Mouse (Mus musculus) ES-Bruce4 (cell line): ENCODE measurements around the gene Gm20489. TPM values are rescaled to one million over a fixed set of nuclear protein-coding genes. Genes with fewer than 3 reads are reported as not detected.

Source experiments
- H3K27ac ChIP-seq: 2 replicates; pipeline ENCODE4 v1.5.1; 2012; ENCODE audit warnings: low read length, inconsistent platforms; ENCODE audit not compliant: insufficient read depth
- H3K27me3 ChIP-seq: 2 replicates; pipeline ENCODE4 v1.6.1; 2012; ENCODE audit warnings: mild to moderate bottlenecking, low read length, inconsistent platforms; ENCODE audit not compliant: control insufficient read depth, poor library complexity, insufficient read depth, severe bottlenecking
- H3K36me3 ChIP-seq: 2 replicates; pipeline ENCODE4 v1.6.1; 2012; ENCODE audit warnings: inconsistent platforms, mild to moderate bottlenecking, low read length, moderate library complexity; ENCODE audit not compliant: control insufficient read depth, poor library complexity, insufficient read depth, severe bottlenecking
- H3K4me1 ChIP-seq: one replicate; pipeline ENCODE4 v1.8.1; 2011; ENCODE audit warnings: low read length; ENCODE audit not compliant: control insufficient read depth, insufficient read depth
- H3K4me3 ChIP-seq: 2 replicates; pipeline ENCODE4 v1.5.1; 2011; ENCODE audit warnings: low read depth, mild to moderate bottlenecking, low read length
- H3K9ac ChIP-seq: 2 replicates; pipeline ENCODE4 v1.6.1; 2012; ENCODE audit warnings: low read depth, mild to moderate bottlenecking, inconsistent platforms; ENCODE audit not compliant: poor library complexity, severe bottlenecking
- H3K9me3 ChIP-seq: replicated peaks from 2 replicates; pipeline ENCODE4 v1.6.1; 2012; ENCODE audit warnings: mild to moderate bottlenecking, low read length, inconsistent platforms; ENCODE audit not compliant: control insufficient read depth, poor library complexity, insufficient read depth, severe bottlenecking
- CTCF ChIP-seq: IDR thresholded peaks from one replicate; pipeline ENCODE4 v1.8.1; 2011; ENCODE audit warnings: low read depth, low read length
- EP300 ChIP-seq: IDR thresholded peaks from 2 replicates; pipeline ENCODE4 v1.6.1; 2011; ENCODE audit warnings: low read depth, low read length; ENCODE audit not compliant: insufficient read depth
- POLR2A ChIP-seq: IDR thresholded peaks from one replicate; pipeline ENCODE4 v1.8.1; 2011; ENCODE audit warnings: low read length; ENCODE audit not compliant: insufficient read depth
- polyA plus RNA-seq: library from polyadenylated mRNA; stranded (reverse); fragments of >200 nt; gene quantifications from 2 replicates; pipeline ENCODE4 v1.2.4, GENCODE M21; 2011; ENCODE audit warnings: low read depth; ENCODE audit not compliant: missing spikeins, insufficient read depth, insufficient read length

The Gm20489 gene
- polyA plus RNA-seq, 1 experiment: not detected

- Histone ChIP-seq H3K27ac (no peak overlapping the region), H3K27me3 (no peaks in the 10 kb centered on the region), H3K4me1 (peaks cover 4% of the 10 kb centered on the region), H3K9ac (no peak overlapping the region), H3K9me3 (no peaks in the 10 kb centered on the region), H3K4me3 (peak overlapping the region; percentile 17; the same call in 1 of the 2 replicates), H3K36me3 (no peaks in the 10 kb centered on the region; the same call in none of the 2 replicates)
- no peak for TF ChIP-seq POLR2A
- no peak for TF ChIP-seq EP300
- no peak for TF ChIP-seq CTCF
Observed at GRCm38 (mm10) chrX:101299473-101300426, 30.9 kb upstream of the Gm20489 start.

GRCm38 (mm10) chrX:101299055-101299454, 30.2 kb upstream of the Gm20489 start, which contains the start of gene Nlgn3:
Nlgn3 (plus strand) TSS chrX:101299168.
- Histone ChIP-seq H3K27me3 (no peaks in the 10 kb centered on the region), H3K4me3 (peak within 1 kb of the TSS; percentile 16; the same call in 1 of the 2 replicates), H3K27ac (no peak within 1 kb of the TSS), H3K9ac (no peak within 1 kb of the TSS; the same call in 1 of the 2 replicates), H3K36me3 (no peaks in the 10 kb centered on the region; the same call in none of the 2 replicates), H3K4me1 (peaks cover 4% of the 10 kb centered on the region), H3K9me3 (no peaks in the 10 kb centered on the region)
- TF ChIP-seq POLR2A: no peak
- TF ChIP-seq CTCF: no peak
- TF ChIP-seq EP300: no peak

GRCm38 (mm10) chrX:101290111-101290510, 21.3 kb upstream of the Gm20489 start:
- no peaks in the 10 kb centered on the region for H3K9me3 ChIP-seq
- H3K4me3 ChIP-seq: no peak overlapping the region
- no peaks in the 10 kb centered on the region for H3K27me3 ChIP-seq
- H3K4me1 ChIP-seq: no peaks in the 10 kb centered on the region
- H3K36me3 ChIP-seq: peaks cover 15% of the 10 kb centered on the region
- TF ChIP-seq POLR2A (no peak), EP300 (no peak), CTCF (no peak)
- H3K9ac ChIP-seq: no peak overlapping the region
- H3K27ac ChIP-seq: no peak overlapping the region

GRCm38 (mm10) chrX:101289037-101289436, 20.2 kb upstream of the Gm20489 start:
- Histone ChIP-seq H3K27ac (no peak overlapping the region), H3K36me3 (peaks cover 18% of the 10 kb centered on the region), H3K4me1 (no peaks in the 10 kb centered on the region), H3K9ac (no peak overlapping the region), H3K9me3 (no peaks in the 10 kb centered on the region), H3K27me3 (no peaks in the 10 kb centered on the region), H3K4me3 (no peak overlapping the region)
- TF ChIP-seq CTCF: no peak
- no peak for TF ChIP-seq EP300
- TF ChIP-seq POLR2A: no peak

GRCm38 (mm10) chrX:101288432-101288831, 19.6 kb upstream of the Gm20489 start:
- no peak overlapping the region for H3K27ac ChIP-seq
- H3K27me3 ChIP-seq: no peaks in the 10 kb centered on the region
- H3K9me3 ChIP-seq: no peaks in the 10 kb centered on the region
- H3K4me1 ChIP-seq: no peaks in the 10 kb centered on the region
- no peak overlapping the region for H3K9ac ChIP-seq
- H3K36me3 ChIP-seq: peaks cover 17% of the 10 kb centered on the region
- TF ChIP-seq CTCF (no peak), POLR2A (no peak), EP300 (no peak)
- no peak overlapping the region for H3K4me3 ChIP-seq

GRCm38 (mm10) chrX:101287543-101287942, 18.7 kb upstream of the Gm20489 start:
- no peak overlapping the region for H3K9ac ChIP-seq
- H3K4me1 ChIP-seq: no peaks in the 10 kb centered on the region
- H3K9me3 ChIP-seq: no peaks in the 10 kb centered on the region
- H3K27ac ChIP-seq: no peak overlapping the region
- H3K27me3 ChIP-seq: no peaks in the 10 kb centered on the region
- TF ChIP-seq POLR2A: no peak
- no peak for TF ChIP-seq CTCF
- no peak for TF ChIP-seq EP300
- peaks cover 14% of the 10 kb centered on the region for H3K36me3 ChIP-seq
- no peak overlapping the region for H3K4me3 ChIP-seq
